Mouse (Mus musculus) lung, postnatal 0 days (tissue): Measurements from ENCODE around the gene Tars2.

ENCODE experiments used
- CTCF ChIP-seq: IDR thresholded peaks from 2 replicates; pipeline ENCODE4 v1.5.1; 2016; ENCODE audit warnings: antibody characterized with exemption, mild to moderate bottlenecking
- EP300 ChIP-seq: IDR thresholded peaks from 2 replicates; pipeline ENCODE4 v1.6.1; 2016; ENCODE audit warnings: antibody characterized with exemption, mild to moderate bottlenecking, control low read depth

DNA sequence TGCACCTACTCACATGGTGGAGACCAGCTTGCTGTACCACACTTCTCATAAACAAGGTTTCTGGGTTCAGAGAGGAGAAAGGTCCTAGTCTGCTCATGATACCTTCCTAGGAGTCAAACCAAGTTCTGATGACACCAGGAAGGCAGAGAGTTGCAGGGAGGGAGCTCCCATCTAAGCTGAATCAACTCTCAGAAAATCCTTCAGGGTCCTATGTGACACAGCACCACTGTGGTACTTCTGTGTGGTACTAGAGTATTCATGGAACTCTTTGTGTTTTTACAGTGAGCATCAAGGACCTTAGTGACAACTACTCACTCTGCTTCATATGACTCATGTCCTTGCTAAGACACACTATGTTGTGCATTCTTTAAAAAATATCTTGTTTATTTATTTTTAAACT is 650 bp upstream of the Tars2 start:
- TF ChIP-seq CTCF, result no peak
- TF ChIP-seq EP300, result no peak
